Mouse (Mus musculus) stomach, embryonic 15.5 days (tissue): ENCODE results near the gene Serpina3j. TPM values are rescaled to one million over a fixed set of nuclear protein-coding genes. Genes with fewer than 3 reads are reported as not detected.
"Not testable (repeated sequence)": the region's sequence is repeated elsewhere in the genome, so short reads cannot be mapped to it uniquely, and the experiment has no call there.

Experiments used
- ATAC-seq: fragments of 200-750 bp; cut with Nextera tagmentation; 2 replicates; pipeline ENCODE4 v1.8.0; 2017; ENCODE audit warnings: low read depth, moderate number of reproducible peaks, moderate TSS enrichment; ENCODE audit not compliant: insufficient read depth, low FRiP score
- H3K27ac ChIP-seq: fragments of 300-500 bp; sonication (generic); 2 replicates; pipeline ENCODE4 v1.5.1; 2015; ENCODE audit warnings: mild to moderate bottlenecking, inconsistent platforms
- H3K27me3 ChIP-seq: fragments of 300-500 bp; sonication (generic); replicated peaks from 2 replicates; pipeline ENCODE4 v1.6.1; 2015; ENCODE audit warnings: inconsistent platforms
- H3K36me3 ChIP-seq: fragments of 300-500 bp; sonication (generic); 2 replicates; pipeline ENCODE4 v1.6.1; 2015; ENCODE audit warnings: inconsistent platforms
- H3K4me1 ChIP-seq: fragments of 300-500 bp; sonication (generic); 2 replicates; pipeline ENCODE4 v1.6.1; 2015; ENCODE audit warnings: inconsistent platforms
- H3K4me2 ChIP-seq: fragments of 300-500 bp; sonication (generic); 2 replicates; pipeline ENCODE4 v1.6.1; 2015; ENCODE audit warnings: mild to moderate bottlenecking, inconsistent platforms
- H3K4me3 ChIP-seq: fragments of 300-500 bp; sonication (generic); replicated peaks from 2 replicates; pipeline ENCODE4 v1.5.1; 2015; ENCODE audit warnings: inconsistent platforms
- H3K9ac ChIP-seq: fragments of 300-500 bp; sonication (generic); 2 replicates; pipeline ENCODE4 v1.6.1; 2015; ENCODE audit warnings: inconsistent platforms
- H3K9me3 ChIP-seq: fragments of 300-500 bp; sonication (generic); 2 replicates; pipeline ENCODE4 v1.6.1; 2016; ENCODE audit warnings: inconsistent platforms
- WGBS: fragments of 180-500 bp; shearing (Covaris S2); methylation state at CpG from one replicate; pipeline ENCODE4 v1.1.7; 2015; 5-methylcytosine and 5-hydroxymethylcytosine counted together
- polyA plus RNA-seq: library from polyadenylated mRNA; unstranded; fragments of >200 nt; fragmentation: Nextera tagmentation; extraction: Ambion mirVana; gene quantifications from 2 replicates; pipeline ENCODE4 v1.2.1, GENCODE M21; 2015

The Serpina3j gene
- polyA plus RNA-seq, 1 experiment from 2014 or later, result not detected

GRCm38 (mm10) chr12:104336873-104337272 is 22.5 kb downstream of the Serpina3j start:
- not testable (repeated sequence) for H3K27me3 ChIP-seq, ATAC-seq, H3K4me1 ChIP-seq, H3K4me3 ChIP-seq, H3K36me3 ChIP-seq, H3K9me3 ChIP-seq, H3K27ac ChIP-seq, H3K9ac ChIP-seq, H3K4me2 ChIP-seq

GRCm38 (mm10) chr12:104338226-104338625 is 23.9 kb downstream of the Serpina3j start, which contains the start of the genes Serpina3k and Serpina3m:
Gene Serpina3k (plus strand): TSS chr12:104338486.
Gene Serpina3m (plus strand): TSS chr12:104338486.
- H3K4me2 ChIP-seq, H3K27ac ChIP-seq, H3K9me3 ChIP-seq, H3K4me1 ChIP-seq, H3K9ac ChIP-seq, H3K4me3 ChIP-seq, ATAC-seq, H3K27me3 ChIP-seq, H3K36me3 ChIP-seq: not testable (repeated sequence)
- 78% methylated on average over 3 of the region's 3 CpGs for WGBS

- H3K27me3 ChIP-seq, result no peaks in the 10 kb centered on the region
- no peaks in the 10 kb centered on the region for H3K4me1 ChIP-seq
- no peak overlapping the region for H3K9ac ChIP-seq
- no peak overlapping the region for H3K4me2 ChIP-seq
- H3K4me3 ChIP-seq, result no peak overlapping the region
- H3K27ac ChIP-seq, result no peak overlapping the region
- no peaks in the 10 kb centered on the region for H3K36me3 ChIP-seq
- ATAC-seq, result no peak
- no peaks in the 10 kb centered on the region for H3K9me3 ChIP-seq
- whole genome bisulfite sequencing, result 87% methylated on average over 3 of the region's 3 CpGs
These were observed 24.4 kb downstream of the Serpina3j start for GRCm38 (mm10) chr12:104338705-104339104.

GRCm38 (mm10) chr12:104342489-104342888 is 28.1 kb downstream of the Serpina3j start:
- not testable (repeated sequence) for H3K4me2 ChIP-seq, H3K36me3 ChIP-seq, H3K27me3 ChIP-seq, H3K9me3 ChIP-seq, ATAC-seq, H3K4me3 ChIP-seq, H3K27ac ChIP-seq, H3K9ac ChIP-seq, H3K4me1 ChIP-seq

GRCm38 (mm10) chr12:104345181-104345580 is 30.8 kb downstream of the Serpina3j start:
- Histone ChIP-seq H3K4me1 (no peaks in the 10 kb centered on the region), H3K4me2 (no peak overlapping the region), H3K36me3 (no peaks in the 10 kb centered on the region), H3K9ac (no peak overlapping the region), H3K4me3 (no peak overlapping the region), H3K9me3 (no peaks in the 10 kb centered on the region), H3K27ac (no peak overlapping the region), H3K27me3 (no peaks in the 10 kb centered on the region)
- no peak for ATAC-seq
- WGBS, result 86% methylated on average over 2 of the region's 2 CpGs

GRCm38 (mm10) chr12:104345707-104346106 is 31.4 kb downstream of the Serpina3j start:
- no peak overlapping the region for H3K4me2 ChIP-seq
- no peak for ATAC-seq
- no peak overlapping the region for H3K4me3 ChIP-seq

GRCm38 (mm10) chr12:104347091-104347490 is 32.7 kb downstream of the Serpina3j start:
- no peak overlapping the region for H3K27ac ChIP-seq

More at GRCm38 (mm10) chr12:104345707-104346106, 31.4 kb downstream of the Serpina3j start:
- H3K27ac ChIP-seq, result no peak overlapping the region
- no peaks in the 10 kb centered on the region for H3K27me3 ChIP-seq
- H3K9me3 ChIP-seq, result no peaks in the 10 kb centered on the region
- no peak overlapping the region for H3K9ac ChIP-seq
- H3K4me1 ChIP-seq, result no peaks in the 10 kb centered on the region
- H3K36me3 ChIP-seq, result no peaks in the 10 kb centered on the region

GRCm38 (mm10) chr12:104351812-104352211 is 37.5 kb downstream of the Serpina3j start:
- H3K9me3 ChIP-seq, H3K36me3 ChIP-seq, H3K4me3 ChIP-seq, ATAC-seq, H3K4me2 ChIP-seq, H3K9ac ChIP-seq, H3K27ac ChIP-seq, H3K4me1 ChIP-seq, H3K27me3 ChIP-seq: not testable (repeated sequence)
- 29% methylated on average over 3 of the region's 3 CpGs for WGBS

More at GRCm38 (mm10) chr12:104347091-104347490, 32.7 kb downstream of the Serpina3j start:
- H3K27me3 ChIP-seq, result no peaks in the 10 kb centered on the region
- H3K4me1 ChIP-seq, result no peaks in the 10 kb centered on the region
- H3K4me2 ChIP-seq, result no peak overlapping the region
- no peak for ATAC-seq
- no peak overlapping the region for H3K9ac ChIP-seq
- no peak overlapping the region for H3K4me3 ChIP-seq
- H3K36me3 ChIP-seq, result no peaks in the 10 kb centered on the region
- WGBS, result 82% methylated on average over 2 of the region's 2 CpGs
- H3K9me3 ChIP-seq, result no peaks in the 10 kb centered on the region

- WGBS, result 79% methylated on average over 3 of the region's 3 CpGs
These were observed 41.7 kb downstream of the Serpina3j start for GRCm38 (mm10) chr12:104356006-104356405.

GRCm38 (mm10) chr12:104369986-104370385 is 55.6 kb downstream of the Serpina3j start:
- ATAC-seq, result no peak
- Histone ChIP-seq H3K36me3 (no peaks in the 10 kb centered on the region), H3K4me2 (no peak overlapping the region), H3K4me1 (no peaks in the 10 kb centered on the region), H3K9me3 (no peaks in the 10 kb centered on the region), H3K27me3 (no peaks in the 10 kb centered on the region), H3K9ac (no peak overlapping the region), H3K27ac (no peak overlapping the region), H3K4me3 (no peak overlapping the region)
- 86% methylated on average over 3 of the region's 3 CpGs for WGBS

More at GRCm38 (mm10) chr12:104356006-104356405, 41.7 kb downstream of the Serpina3j start:
- no peak overlapping the region for H3K9ac ChIP-seq
- no peaks in the 10 kb centered on the region for H3K4me1 ChIP-seq
- no peaks in the 10 kb centered on the region for H3K9me3 ChIP-seq
- H3K27ac ChIP-seq, result no peak overlapping the region
- no peak overlapping the region for H3K4me3 ChIP-seq
- H3K27me3 ChIP-seq, result no peaks in the 10 kb centered on the region
- no peak overlapping the region for H3K4me2 ChIP-seq
- ATAC-seq, result no peak
- H3K36me3 ChIP-seq, result no peaks in the 10 kb centered on the region

Other genes starting within 250 kb of the Serpina3j start
- 0.05 TPM in 1 of 2 replicates, not detected in the other for gene Serpina5, start 213.4 kb upstream of the Serpina3j start, polyA plus RNA-seq
- gene Serpina3a, start 201.8 kb upstream of the Serpina3j start, polyA plus RNA-seq, result not detected in 2 replicates
- not detected in 2 replicates for gene Serpina3b, start 186.6 kb upstream of the Serpina3j start, polyA plus RNA-seq
- gene Serpina3c, start 160.7 kb upstream of the Serpina3j start, polyA plus RNA-seq, result not detected in 2 replicates
- 0.12 and 0.22 TPM in 2 replicates for gene Serpina3f, start 100.0 kb upstream of the Serpina3j start, polyA plus RNA-seq
- gene Serpina3g, start 78.3 kb upstream of the Serpina3j start, polyA plus RNA-seq, result 2.0 and 3.2 TPM in 2 replicates
- gene Serpina3i, start 51.4 kb upstream of the Serpina3j start, polyA plus RNA-seq, result 0.12 TPM in 1 of 2 replicates, not detected in the other
- gene Serpina3k, start 23.9 kb downstream of the Serpina3j start, polyA plus RNA-seq, result not detected in 2 replicates
- gene Serpina3m, start 23.9 kb downstream of the Serpina3j start, polyA plus RNA-seq, result not detected in 2 replicates
- not detected in 2 replicates for gene Serpina3n, start 92.2 kb downstream of the Serpina3j start, polyA plus RNA-seq
- gene Gsc, start 158.8 kb downstream of the Serpina3j start, polyA plus RNA-seq, result 0.60 and 1.4 TPM in 2 replicates